Mouse (Mus musculus) liver (tissue): ENCODE data around the gene Nxf7.
A peak's percentile ranks its signal among the peaks of the same experiment; 100 is the strongest.
"Not testable (repeated sequence)": the region's sequence is repeated elsewhere in the genome, so short reads cannot be mapped to it uniquely, and the experiment has no call there.

Experiments
- DNase-seq: peaks from one replicate; pipeline ENCODE4 v3.0.0-alpha.2; 2020; ENCODE audit warnings: mixed read lengths

Gene Nxf7

DNA sequence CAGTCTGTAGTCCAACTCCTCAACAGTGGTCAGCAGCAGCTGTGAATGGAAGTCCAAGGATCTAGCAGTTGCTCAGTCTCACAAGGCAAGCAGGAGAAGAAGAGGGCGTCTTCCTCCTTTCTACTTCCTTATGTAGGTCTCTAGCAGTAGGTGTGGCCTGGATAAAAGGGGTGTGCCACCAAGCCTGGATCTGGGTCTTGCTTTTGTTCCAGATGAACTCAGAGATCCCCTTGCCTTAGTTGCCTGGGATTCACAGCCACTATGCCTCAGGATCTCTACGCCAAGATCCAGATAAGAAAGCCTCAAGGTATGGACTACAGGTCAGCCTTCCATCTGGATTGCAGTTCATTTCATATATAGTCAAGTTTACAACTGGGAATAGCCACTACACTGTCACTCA, at the start of gene Nxf7:
TSS of gene Nxf7 (minus strand) at position 101 of the 400 bp plus-strand sequence.
- no peak for DNase-seq

DNA sequence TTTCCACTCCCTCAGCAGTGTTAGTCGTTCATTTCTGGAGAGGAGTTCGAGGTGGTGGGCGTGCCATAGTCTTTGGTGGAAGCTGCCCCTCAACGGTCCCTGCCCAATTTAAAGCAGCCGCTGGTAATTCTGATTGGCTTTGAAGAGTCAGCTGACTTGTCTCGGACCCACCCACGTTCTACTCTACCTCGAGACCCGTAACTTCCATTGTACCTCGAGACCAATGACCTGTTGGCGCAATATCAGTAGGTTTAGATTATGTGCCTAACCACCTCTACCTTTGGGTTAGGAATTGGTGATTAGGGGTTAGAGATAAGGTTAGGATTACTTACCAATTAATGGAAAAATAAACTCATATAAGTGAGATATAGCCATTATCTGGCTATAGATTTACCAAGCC, 29.0 kb upstream of the Nxf7 start, which contains the start of gene Prame:
TSS of gene Prame (minus strand) at position 101 of the 400 bp plus-strand sequence.
- no peak for DNase-seq

DNA sequence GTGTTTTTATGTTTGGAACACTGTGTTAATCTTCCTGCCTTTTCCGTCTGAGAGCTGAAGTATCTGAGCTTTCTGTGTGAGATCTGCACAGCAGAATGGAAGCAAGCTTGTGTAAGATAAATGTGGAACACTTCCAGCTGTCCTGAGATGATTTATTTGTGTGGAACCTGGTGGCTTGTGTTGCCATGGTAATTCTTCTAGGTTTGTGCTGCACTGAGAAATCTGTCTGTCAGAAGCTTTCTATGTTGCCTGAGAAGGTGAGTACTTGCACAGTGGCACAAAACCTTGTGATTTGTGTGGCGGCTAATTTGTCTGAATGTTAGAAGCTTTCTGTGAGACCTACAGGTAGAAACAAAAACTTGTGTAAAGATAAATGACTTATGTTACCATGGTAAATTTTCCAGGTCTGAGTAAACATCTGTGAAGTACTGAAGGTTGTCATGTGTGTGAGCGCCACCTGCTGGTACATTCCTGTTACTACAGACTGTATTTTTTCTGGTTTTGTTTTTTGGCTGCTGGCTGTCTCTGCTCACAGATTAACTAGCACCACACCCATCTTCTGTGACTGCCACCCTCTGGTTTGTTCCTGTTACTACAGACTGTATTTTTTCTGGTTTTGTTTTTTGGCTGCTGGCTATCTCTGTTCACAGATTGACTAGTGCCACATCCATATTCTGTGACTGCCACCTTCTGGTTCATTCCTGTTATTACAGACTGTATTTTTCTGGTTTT, 2.9 kb upstream of the Nxf7 start:
- DNase-seq = peak; percentile 6

DNA sequence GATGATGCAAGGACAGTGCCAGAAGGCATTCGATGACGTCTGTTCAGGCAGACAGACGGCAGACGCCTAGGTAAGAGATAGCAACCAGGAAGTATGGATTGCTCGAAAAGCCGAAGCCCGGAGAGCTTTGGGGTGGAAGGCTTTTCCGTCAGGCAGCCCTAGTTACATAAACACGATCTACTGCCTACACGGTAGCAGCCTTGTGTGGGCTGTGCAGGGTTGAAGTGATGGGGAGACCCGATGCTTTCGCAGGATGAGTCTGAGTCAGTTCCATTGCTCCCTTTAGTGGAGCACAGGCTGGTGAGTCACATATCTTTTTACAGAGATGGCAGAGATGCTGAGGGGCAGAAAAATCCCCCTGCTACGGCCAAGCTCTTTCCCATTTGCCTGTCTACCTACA, 481 bp downstream of the Nxf7 start:
- no peak for DNase-seq

DNA sequence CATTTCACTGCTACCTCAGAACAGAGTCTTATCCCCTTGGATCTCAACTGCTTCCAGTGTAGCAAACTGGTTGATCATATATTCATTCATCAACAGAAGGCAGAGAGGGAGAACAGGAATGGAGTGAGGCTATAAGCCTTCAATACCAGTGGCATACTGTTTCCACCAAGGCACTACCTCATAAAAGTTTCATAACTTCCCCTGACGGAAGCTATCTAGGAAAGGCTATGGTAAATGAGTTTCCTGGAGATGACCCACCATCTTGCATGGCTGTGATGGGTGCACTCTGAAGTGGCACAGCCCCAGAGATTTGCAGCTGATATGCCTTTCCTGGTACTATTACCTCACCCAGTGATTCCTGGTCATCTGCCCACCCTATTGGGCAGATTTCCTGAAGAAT, 22.2 kb downstream of the Nxf7 start:
- DNase-seq = no peak

DNA sequence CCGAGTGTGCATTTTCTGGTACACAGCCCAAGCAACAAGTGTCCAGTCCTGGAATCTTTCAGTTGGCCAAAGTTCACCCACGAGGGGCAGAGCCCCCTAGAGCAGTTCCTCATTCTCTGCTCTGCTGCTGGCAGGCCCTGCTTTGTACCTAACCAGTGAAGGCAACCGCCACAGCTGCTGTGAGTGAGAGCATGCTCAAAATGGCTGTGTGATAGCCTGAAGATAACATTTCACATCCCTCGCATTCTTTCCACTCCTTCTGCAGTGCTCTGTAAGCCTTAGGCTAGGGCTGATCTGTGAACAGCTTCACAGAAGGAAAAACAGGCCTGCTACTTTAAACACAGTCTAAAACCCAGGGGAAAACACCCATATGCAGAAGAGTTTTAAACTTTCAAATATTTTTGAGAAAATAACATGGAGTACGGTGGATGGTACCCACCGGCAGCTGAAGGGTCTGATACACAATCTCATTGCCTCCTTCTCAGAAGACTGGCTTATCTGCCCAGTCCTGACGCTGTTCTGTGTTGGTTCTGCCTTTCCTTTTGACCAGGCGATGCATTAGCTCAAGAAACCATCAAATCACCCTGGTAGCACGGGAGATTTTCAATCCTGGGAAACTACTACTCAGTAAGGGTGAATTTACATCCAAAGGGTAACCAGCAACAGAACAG, 23.5 kb downstream of the Nxf7 start:
- not testable (repeated sequence) for DNase-seq

DNA sequence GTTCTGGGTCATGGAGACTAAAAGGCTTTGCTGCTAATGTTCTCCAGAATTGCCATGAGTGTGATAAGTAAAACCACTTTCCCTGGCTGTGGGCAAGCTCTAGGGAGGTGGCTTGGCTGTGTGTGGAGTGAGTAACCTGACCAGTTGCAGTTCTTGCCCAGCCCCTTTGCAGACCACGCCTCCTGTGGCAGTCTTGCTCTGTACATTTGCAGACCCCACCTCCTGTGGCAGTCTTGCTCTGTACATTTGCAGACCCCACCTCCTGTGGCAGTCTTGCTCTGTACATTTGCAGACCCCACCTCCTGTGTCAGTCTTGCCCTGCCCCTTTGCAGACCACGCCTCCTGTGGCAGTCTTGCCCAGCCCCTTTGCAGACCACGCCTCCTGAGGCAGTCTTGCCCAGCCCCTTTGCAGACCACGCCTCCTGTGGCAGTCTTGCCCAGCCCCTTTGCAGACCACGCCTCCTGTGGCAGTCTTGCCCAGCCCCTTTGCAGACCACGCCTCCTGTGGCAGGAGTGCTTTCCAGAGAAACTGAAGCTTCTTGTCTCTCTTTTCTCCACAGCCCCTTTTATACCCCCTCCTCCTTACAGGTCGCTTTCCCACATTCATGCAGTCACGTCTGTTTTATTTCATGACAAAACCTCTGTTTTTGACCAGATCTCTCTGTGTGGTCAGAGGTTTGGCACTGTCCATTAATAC, 24.2 kb downstream of the Nxf7 start:
- DNase-seq = peak; percentile 23

DNA sequence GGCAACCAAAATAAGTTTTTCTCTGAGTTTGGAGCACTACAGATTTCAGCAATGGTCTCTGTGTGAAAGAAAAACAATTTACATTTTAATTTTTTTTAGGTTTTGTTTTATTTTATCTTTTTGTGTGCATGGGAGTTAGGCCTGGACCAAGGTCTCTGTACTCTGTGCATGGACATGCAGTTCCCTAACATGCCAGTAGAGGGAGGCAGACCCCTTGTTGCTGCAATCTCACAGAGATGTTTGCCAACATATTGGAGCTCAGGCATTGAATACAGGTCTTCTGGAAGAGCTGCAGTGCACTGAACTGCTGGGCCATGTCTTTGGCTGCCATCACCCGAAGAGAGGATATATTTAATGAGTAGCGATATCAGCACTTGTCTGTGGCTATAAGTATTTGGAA, 29.1 kb downstream of the Nxf7 start:
- DNase-seq = peak; percentile 53

DNA sequence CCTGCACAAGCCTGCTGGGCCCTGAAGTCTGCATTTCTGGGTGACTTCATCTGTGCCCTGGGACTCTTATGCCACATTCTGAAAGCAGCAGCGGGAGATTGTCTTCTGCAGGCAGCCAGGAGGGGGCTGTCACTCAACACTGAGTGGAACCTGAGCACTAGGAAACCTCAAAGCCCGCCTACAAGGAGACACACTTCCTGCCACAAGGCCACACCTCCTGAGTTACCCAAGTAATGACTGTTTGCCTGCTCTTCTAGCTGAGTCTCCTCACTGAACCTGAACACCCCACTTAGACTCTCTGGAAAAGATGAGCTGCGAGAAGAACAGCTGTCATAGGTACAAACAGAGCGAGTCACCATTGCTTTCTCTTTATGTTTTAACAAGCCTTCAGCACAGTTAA, 33.6 kb downstream of the Nxf7 start:
- DNase-seq = not testable (repeated sequence)

DNA sequence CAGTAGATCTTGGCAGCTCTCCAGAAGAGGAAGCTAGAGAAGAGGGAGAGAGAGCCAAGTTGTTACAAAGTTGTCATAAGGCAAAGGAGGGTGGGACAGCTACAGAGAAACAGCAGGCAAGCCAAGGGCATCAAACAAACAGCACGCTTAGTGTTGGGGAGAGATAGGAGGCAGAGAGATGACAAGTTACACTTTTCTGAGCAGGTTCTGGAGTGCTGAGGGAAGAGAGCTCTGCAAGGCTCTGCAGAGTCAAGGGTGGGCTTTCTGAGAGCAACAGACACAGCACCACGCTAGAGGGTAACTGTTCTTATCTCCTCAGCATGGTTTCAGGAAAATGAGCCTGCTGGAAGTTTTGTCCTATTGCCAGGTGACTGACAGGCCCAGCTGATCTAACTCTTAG, 35.7 kb downstream of the Nxf7 start:
- DNase-seq = no peak

DNA sequence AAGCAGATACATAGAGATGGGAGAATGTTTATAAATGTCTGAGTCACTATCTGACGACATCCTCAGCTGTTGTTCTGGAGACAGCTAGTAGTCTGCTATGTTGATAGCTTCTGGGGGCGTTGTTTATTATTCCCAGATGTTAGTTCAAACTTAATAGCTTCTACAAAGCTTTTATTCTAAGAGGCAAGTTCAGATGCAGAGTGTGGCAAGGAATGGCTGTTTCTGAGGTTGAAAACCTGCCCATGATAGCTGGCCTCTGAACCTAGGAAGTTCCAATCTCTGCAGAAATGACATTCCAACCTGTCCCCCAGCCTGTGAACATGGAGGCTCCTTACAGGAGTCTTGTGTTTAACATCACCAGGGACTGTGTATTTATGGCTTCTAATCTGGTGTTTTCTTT, 36.9 kb downstream of the Nxf7 start:
- DNase-seq = not testable (repeated sequence)

DNA sequence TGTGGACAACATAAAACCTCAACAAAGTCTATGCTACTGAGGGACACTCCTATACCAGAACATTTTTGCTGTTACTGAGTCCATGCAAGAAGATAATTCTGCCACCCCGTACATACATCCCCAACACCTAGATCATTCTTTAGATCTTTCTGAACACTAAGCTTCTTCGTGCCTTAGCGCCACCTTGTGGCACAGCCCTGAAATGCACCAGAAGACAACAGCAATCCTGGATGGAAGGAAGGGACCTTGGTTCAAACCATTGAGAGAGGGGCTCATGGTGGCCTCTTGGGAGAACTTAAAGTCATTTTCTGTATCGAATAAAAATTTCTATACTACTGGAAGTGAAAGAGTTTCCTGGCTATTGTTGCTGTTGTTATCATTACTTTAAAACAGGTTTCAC, 37.6 kb downstream of the Nxf7 start:
- DNase-seq = not testable (repeated sequence)

DNA sequence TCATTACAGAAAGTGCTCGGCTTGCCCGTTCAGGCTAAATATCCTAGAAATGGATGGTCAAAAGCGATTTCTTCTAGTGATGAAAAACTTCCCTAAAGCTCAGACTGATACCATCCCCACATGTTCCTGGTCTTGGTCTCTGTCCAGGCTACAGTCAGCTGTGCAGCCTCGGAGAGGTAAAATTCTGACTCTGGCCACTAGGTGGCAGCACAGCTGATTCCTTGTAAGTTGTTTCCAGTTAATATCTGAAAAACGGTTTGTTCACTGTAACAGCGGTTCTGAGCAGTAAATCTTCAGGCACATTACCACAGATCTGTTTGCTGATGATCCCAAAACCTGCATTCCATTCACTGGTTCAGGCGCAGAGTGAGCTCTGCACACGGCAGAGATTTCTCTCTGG, 38.9 kb downstream of the Nxf7 start:
- not testable (repeated sequence) for DNase-seq
